Mouse (Mus musculus) liver, adult 2 months (tissue): ENCODE results near the gene Olfr1255.

ENCODE experiments used
- CTCF ChIP-seq: fragments of 200-500 bp; IDR thresholded peaks from 2 replicates; pipeline ENCODE4 v1.5.1; 2011; ENCODE audit warnings: low read depth, low read length, control low read depth
- POLR2A ChIP-seq: fragments of 200-500 bp; IDR thresholded peaks from 2 replicates; pipeline ENCODE4 v1.6.1; 2011; ENCODE audit warnings: low read length, control low read depth; ENCODE audit not compliant: insufficient read depth; ENCODE audit errors: extremely low read depth

DNA sequence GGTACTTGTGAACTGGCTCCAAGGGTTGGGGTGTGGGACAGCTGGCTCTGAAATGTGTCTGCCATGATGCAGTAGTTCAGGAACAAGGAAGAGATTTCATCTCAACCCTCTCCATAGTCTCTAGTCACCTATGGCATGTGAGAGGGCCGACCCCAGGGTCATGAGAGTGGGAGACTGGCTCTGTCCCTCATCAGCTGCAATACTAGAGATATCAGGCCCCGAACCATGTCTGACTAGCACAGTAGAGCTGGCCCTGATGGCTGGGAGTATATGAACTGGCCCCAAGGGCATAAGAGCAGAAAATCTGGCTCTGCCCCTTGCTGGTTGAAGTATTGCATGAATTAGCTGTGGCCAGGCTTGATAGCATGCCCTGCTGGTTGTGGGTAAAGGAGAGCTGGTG is 1.1 kb upstream of the Olfr1255 start:
- TF ChIP-seq CTCF (no peak), POLR2A (no peak)
